Mouse (Mus musculus): Measurements from ENCODE around the gene Fscn2.

DNA sequence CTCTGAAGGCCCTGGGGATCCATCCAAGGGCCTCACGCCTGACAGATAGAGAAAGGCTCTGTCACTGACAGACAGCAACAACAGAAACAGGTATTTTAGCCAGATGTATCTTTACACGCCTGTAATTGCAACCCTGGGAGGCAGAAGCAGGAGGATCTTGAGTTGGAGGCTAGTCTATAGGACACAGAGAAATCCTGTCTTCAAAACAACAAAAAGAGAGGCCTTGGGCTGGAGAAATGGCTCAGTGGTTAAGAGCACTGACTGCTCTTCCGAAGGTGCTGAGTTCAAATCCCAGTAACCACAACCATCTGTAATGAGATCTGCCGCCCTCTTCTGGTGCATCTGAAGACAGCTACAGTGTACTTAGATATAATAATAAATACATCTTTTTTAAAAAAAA is 4.4 kb upstream of the Fscn2 start:
- TF ChIP-seq POLR2A (IDR thresholded peaks at IDR 0.05; ENCODE audit: borderline replicate concordance, control insufficient read depth, low read depth, low read length), result no peak
- TF ChIP-seq CTCF (IDR thresholded peaks at IDR 0.05; ENCODE audit: control insufficient read depth, insufficient read depth, low read length), result no peak

Data from bone marrow, adult 2 months (tissue).